Mouse (Mus musculus): ENCODE data around the gene C1qtnf5. TPM values are rescaled to one million over a fixed set of nuclear protein-coding genes. Genes with fewer than 3 reads are reported as not detected.

C1qtnf5 gene
- 0.23 and 0.28 TPM in 2 replicates for polyA plus RNA-seq (2016; fragmentation: Nextera tagmentation; extraction: Ambion mirVana)

DNA sequence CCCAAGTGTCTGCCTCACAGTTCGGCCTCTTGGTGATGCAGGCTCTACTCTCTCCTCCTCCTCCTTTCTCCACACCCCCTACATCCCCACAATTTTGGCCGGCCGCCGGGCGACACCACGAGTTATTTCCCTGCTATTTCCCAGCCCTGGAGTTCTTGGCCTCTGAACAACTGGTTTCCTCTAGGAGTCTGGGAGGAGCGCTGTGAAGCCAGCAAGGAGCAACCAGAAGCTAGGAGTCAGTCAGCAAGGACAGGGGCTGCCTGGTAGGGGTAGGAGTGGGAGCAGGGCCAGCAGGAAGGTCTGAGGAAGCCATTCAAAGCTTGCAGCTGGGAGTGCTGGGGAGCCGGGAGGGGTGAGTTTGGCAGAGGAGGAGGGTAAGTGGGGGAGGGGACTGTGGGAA lies at the start of gene C1qtnf5:
C1qtnf5 (plus strand) TSS at position 136 of the 400 bp plus-strand sequence.
- H3K4me1 ChIP-seq, result peaks cover 53% of the 10 kb centered on the region
- H3K36me3 ChIP-seq, result peaks cover 70% of the 10 kb centered on the region
- no peak within 1 kb of the TSS; the same call in 1 of the 2 replicates for H3K27ac ChIP-seq
- H3K9me3 ChIP-seq (replicated peaks), result no peaks in the 10 kb centered on the region
- no peak within 1 kb of the TSS; the same call in 1 of the 2 replicates for H3K9ac ChIP-seq
- H3K4me2 ChIP-seq, result peak within 1 kb of the TSS; percentile 18; the same call in 1 of the 2 replicates
- 78% methylated on average over 8 of the region's 8 CpGs for WGBS (ENCODE audit: insufficient replicate concordance)
- no peaks in the 10 kb centered on the region for H3K27me3 ChIP-seq (replicated peaks)
- no peak within 1 kb of the TSS for H3K4me3 ChIP-seq
- no peak for ATAC-seq

- Histone ChIP-seq H3K4me1 (no peaks in the 10 kb centered on the region), H3K9me3 (replicated peaks) (no peaks in the 10 kb centered on the region), H3K27me3 (replicated peaks) (peaks cover 34% of the 10 kb centered on the region), H3K9ac (no peak overlapping the region), H3K36me3 (no peaks in the 10 kb centered on the region), H3K27ac (no peak overlapping the region), H3K4me3 (no peak overlapping the region), H3K4me2 (no peak overlapping the region)
- no peak for ATAC-seq
- 61% methylated on average over 6 of the region's 6 CpGs for WGBS (ENCODE audit: insufficient replicate concordance)
These were observed 48.4 kb upstream of the C1qtnf5 start for GRCm38 (mm10) chr9:44058606-44059005.

DNA sequence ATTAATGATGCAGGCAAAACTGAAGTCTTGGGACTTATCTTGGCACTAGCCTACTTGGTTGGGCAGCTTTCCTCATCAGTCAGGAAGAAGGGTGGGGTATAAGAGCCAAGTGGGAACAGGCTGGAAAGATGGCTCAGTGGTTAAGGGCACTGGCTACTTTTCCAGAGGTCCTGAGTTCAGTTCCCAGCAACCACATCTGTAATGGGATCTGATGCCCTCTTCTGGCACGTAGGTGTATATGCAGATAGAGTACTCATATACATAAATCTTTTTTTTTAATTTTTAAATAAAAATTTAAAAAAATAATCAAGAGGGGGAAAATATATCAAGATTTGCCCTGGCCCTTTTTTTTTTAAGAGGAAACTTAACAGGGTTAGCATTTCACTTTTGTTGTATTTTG lies 41.9 kb upstream of the C1qtnf5 start:
- ATAC-seq, result no peak
- H3K27ac ChIP-seq, result no peak overlapping the region
- no peak overlapping the region for H3K4me2 ChIP-seq
- peaks cover 18% of the 10 kb centered on the region for H3K27me3 ChIP-seq (replicated peaks)
- no peaks in the 10 kb centered on the region for H3K36me3 ChIP-seq
- H3K4me3 ChIP-seq, result no peak overlapping the region
- peaks cover 32% of the 10 kb centered on the region for H3K4me1 ChIP-seq
- no peak overlapping the region for H3K9ac ChIP-seq
- 21% methylated on average over 1 of the region's 1 CpGs for WGBS (ENCODE audit: insufficient replicate concordance)
- no peaks in the 10 kb centered on the region for H3K9me3 ChIP-seq (replicated peaks)

DNA sequence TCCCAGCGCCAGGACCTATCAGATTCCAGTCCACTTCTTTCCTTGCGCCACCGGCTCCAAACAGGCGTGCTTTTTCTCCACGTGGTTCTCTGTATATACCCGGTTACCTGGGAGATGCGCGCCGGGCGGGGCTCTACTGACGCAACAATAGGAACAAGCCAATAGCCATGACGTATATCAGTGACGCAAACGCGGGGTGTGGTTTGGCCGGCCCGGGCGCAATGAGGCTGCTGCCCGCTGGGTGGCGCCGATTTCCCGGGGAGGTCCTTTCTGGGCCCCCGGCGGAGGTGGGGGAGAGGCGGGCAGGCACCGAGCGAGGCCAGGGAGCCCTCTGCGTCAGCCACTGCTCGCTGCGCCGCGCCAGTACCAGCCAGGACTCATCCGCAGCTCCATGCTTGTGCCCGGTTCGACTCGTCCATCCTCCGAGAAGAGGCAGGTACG lies 40.2 kb upstream of the C1qtnf5 start, which contains the start of gene Usp2:
Usp2 (plus strand) TSS at position 237 of the 441 bp plus-strand sequence.
- ATAC-seq, result peak; percentile 91
- WGBS (ENCODE audit: insufficient replicate concordance), result under 1% methylated on average over 38 of the region's 38 CpGs

DNA sequence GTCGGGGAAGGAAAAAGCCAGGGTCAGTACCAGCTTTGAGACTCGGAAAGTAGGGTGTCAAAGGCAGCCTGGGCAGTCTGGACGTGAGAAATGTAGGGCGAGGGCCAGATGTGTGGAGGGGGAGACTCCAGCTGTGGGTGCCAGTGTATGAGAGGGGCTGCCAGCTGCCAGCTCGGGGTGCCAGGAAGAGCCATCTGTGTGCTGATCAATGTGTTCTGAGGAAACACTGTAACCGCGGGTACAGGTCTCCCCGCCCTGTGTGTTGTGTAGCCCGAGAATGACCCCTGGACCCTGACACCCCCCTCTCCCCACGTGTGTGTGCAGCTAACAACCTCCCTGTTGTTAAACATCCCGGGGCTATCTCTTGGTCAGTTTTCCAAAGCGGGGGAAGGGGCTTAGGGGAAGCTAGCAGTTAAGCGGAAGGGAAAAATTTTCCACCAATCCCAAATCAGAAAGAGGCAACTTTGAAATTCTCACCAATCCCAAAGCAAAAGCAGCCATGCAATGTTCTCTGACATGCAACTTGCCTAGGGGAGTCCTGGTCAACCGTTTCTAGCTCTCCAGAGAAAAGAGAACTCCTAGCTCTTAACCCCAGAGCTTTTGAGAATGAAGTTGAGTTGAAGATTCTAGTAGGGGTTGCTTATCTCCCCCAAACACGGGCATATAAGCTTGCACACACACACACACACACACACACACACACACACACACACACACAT lies 39.6 kb upstream of the C1qtnf5 start:
- H3K4me1 ChIP-seq, result peaks cover 41% of the 10 kb centered on the region
- peak overlapping the region; percentile 60 for H3K4me3 ChIP-seq
- WGBS (ENCODE audit: insufficient replicate concordance), result 4% methylated on average over 15 of the region's 15 CpGs
- peaks cover 31% of the 10 kb centered on the region for H3K27me3 ChIP-seq (replicated peaks)
- H3K4me2 ChIP-seq, result peak overlapping the region; percentile 93
- ATAC-seq, result peak; percentile 52
- peak overlapping the region; percentile 66 for H3K9ac ChIP-seq
- no peaks in the 10 kb centered on the region for H3K9me3 ChIP-seq (replicated peaks)
- 0 out of 2 replicates have a peak overlapping the region, but pooled peaks have one; percentile 25 for H3K27ac ChIP-seq
- H3K36me3 ChIP-seq, result no peaks in the 10 kb centered on the region

More for the DNA sequence above, 40.2 kb upstream of the C1qtnf5 start, which contains the start of gene Usp2:
- 0 out of 2 replicates have a peak within 1 kb of the TSS, but pooled peaks have one; percentile 25 for H3K27ac ChIP-seq
- H3K4me1 ChIP-seq, result peaks cover 40% of the 10 kb centered on the region
- peak within 1 kb of the TSS; percentile 60 for H3K4me3 ChIP-seq
- H3K9ac ChIP-seq, result peak within 1 kb of the TSS; percentile 66
- H3K9me3 ChIP-seq (replicated peaks), result no peaks in the 10 kb centered on the region
- H3K36me3 ChIP-seq, result no peaks in the 10 kb centered on the region
- H3K27me3 ChIP-seq (replicated peaks), result peaks cover 25% of the 10 kb centered on the region
- peak within 1 kb of the TSS; percentile 93 for H3K4me2 ChIP-seq

DNA sequence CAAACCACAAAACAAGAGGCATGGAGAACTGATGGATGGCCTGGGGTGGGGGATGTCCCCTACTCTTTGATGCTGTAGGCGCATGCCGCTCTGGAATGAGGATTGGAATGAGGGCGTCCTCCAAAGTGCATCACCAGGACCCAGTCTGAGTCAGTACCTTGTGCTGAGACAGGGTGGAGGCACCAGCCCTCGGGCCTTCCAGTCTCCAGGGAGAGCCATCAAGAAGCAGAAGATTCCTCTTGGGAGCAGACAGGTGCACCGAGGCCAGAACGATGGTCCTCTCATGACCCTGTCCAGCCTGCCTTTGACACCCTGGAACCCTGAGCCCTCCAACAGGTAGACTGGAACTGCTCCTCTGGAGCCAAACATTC lies 39.1 kb upstream of the C1qtnf5 start:
- H3K4me3 ChIP-seq, result 0 out of 2 replicates have a peak overlapping the region, but pooled peaks have one; percentile 60
- no peak overlapping the region for H3K27ac ChIP-seq
- peaks cover 45% of the 10 kb centered on the region for H3K4me1 ChIP-seq
- no peaks in the 10 kb centered on the region for H3K9me3 ChIP-seq (replicated peaks)
- H3K4me2 ChIP-seq, result peak overlapping the region; percentile 93
- no peaks in the 10 kb centered on the region for H3K36me3 ChIP-seq
- peaks cover 37% of the 10 kb centered on the region for H3K27me3 ChIP-seq (replicated peaks)
- 64% methylated on average over 6 of the region's 6 CpGs for WGBS (ENCODE audit: insufficient replicate concordance)
- ATAC-seq, result no peak
- H3K9ac ChIP-seq, result peak overlapping the region; percentile 66; the same call in 1 of the 2 replicates

GRCm38 (mm10) chr9:44069252-44069651 lies 37.8 kb upstream of the C1qtnf5 start:
- no peaks in the 10 kb centered on the region for H3K36me3 ChIP-seq
- H3K9ac ChIP-seq, result peak overlapping the region; percentile 9; the same call in 1 of the 2 replicates
- WGBS (ENCODE audit: insufficient replicate concordance), result 19% methylated on average over 7 of the region's 7 CpGs
- H3K27me3 ChIP-seq (replicated peaks), result peaks cover 41% of the 10 kb centered on the region
- no peaks in the 10 kb centered on the region for H3K9me3 ChIP-seq (replicated peaks)
- no peak overlapping the region for H3K4me3 ChIP-seq
- H3K27ac ChIP-seq, result no peak overlapping the region
- no peak overlapping the region for H3K4me2 ChIP-seq
- peaks cover 45% of the 10 kb centered on the region for H3K4me1 ChIP-seq
- no peak for ATAC-seq

DNA sequence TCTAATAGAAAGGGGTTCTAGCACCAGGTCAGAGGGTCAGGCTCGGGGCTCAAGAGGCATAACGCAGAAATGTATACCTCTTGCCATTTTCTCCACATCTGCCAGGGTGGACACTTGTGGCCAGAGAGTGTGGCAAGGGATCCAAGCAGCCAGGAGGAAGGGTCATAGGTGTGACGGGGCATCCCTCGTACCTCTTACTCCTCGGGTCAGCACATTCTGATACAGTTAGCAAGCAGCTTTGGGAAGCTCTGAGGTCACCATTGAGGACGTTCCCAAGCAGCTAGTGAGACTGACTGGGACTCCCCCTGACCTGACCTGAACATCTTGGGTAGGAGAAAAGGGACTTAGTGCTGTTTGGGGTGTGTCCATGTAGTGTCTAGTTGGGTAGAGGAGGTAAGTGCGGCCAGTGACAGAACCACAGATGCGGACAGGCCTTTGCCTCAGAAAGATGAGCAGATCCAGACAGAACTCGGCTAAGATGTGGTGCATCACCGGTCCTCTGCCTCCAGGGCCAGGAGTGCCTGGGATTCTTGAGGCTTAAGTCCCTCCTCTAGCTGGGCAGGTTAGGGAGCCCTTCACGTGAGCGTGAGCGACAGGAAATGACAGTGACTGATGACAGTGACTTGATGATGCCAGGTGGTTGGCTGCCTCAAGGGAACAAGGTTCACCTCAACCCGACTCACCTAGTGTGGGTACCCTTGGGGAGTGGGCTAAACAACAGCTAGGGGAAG lies 36.8 kb upstream of the C1qtnf5 start:
- ATAC-seq, result no peak
- 64% methylated on average over 14 of the region's 14 CpGs for WGBS (ENCODE audit: insufficient replicate concordance)
- Histone ChIP-seq H3K27me3 (replicated peaks) (peaks cover 45% of the 10 kb centered on the region), H3K4me2 (no peak overlapping the region), H3K36me3 (no peaks in the 10 kb centered on the region), H3K9ac (no peak overlapping the region), H3K4me1 (peaks cover 38% of the 10 kb centered on the region), H3K27ac (no peak overlapping the region), H3K9me3 (replicated peaks) (no peaks in the 10 kb centered on the region), H3K4me3 (no peak overlapping the region)

DNA sequence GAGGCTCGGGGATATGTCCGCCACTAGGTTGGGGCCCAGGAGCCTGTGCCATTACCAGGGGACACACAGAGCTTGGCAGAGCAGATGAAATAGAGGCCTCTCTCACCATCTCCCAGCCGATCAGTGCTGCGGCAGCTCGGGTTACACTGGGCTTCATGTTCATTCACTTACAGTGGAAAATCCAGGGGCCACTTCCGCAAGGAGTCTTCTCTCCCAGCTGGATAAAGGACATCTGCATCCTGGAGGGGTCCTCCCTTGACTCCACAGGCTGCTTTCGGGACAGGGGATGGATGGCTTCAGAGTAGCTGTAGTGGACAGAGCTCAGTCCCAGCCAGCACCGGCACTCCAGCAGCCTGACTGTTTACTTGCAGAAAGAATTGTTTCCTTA lies 36.2 kb upstream of the C1qtnf5 start:
- H3K9me3 ChIP-seq (replicated peaks), result no peaks in the 10 kb centered on the region
- H3K4me2 ChIP-seq, result no peak overlapping the region
- H3K36me3 ChIP-seq, result no peaks in the 10 kb centered on the region
- no peak overlapping the region for H3K4me3 ChIP-seq
- ATAC-seq, result no peak
- H3K27me3 ChIP-seq (replicated peaks), result peaks cover 50% of the 10 kb centered on the region
- 48% methylated on average over 8 of the region's 8 CpGs for WGBS (ENCODE audit: insufficient replicate concordance)
- no peak overlapping the region for H3K27ac ChIP-seq
- no peak overlapping the region for H3K9ac ChIP-seq
- peaks cover 38% of the 10 kb centered on the region for H3K4me1 ChIP-seq

DNA sequence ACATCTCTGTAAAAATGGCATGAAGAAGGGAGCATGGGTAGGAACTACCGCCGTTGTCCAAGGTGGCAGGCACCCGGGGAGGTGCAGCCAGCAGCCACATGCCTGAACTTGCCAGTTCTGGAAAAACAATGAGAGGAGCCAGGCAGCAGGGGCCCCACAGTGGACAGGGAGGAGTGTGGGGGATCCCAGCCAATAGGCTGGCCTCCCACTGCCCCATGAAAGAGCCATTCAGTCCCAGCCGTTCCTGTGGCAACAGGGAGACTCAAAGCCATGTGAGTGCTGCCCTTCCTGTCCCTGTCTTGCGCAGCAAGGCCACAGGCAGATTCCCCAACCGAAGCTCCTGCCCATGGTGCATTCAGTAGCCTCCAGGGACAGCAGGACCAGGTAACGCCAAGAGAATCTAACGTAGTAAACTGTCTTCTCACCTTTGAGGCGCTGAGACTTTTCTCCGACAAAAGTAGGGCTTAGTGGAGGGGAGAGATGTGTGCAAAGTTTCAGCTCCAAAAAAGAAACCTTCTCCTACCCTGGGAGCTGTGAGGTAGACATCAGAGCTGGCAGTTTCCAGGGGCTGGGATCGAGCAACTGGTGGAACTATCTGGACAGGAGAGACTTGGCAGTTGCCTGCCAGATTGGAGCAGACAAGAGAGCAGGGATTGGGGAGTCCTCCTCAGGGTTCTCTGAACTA lies 35.0 kb upstream of the C1qtnf5 start:
- Histone ChIP-seq H3K27ac (no peak overlapping the region), H3K27me3 (replicated peaks) (peaks cover 57% of the 10 kb centered on the region), H3K4me2 (no peak overlapping the region), H3K9ac (no peak overlapping the region), H3K36me3 (no peaks in the 10 kb centered on the region), H3K9me3 (replicated peaks) (no peaks in the 10 kb centered on the region), H3K4me3 (no peak overlapping the region), H3K4me1 (peaks cover 32% of the 10 kb centered on the region)
- no peak for ATAC-seq
- WGBS (ENCODE audit: insufficient replicate concordance), result 51% methylated on average over 11 of the region's 11 CpGs

GRCm38 (mm10) chr9:44072599-44072915 lies 34.5 kb upstream of the C1qtnf5 start:
- Histone ChIP-seq H3K4me2 (no peak overlapping the region), H3K4me3 (no peak overlapping the region), H3K9ac (no peak overlapping the region), H3K36me3 (no peaks in the 10 kb centered on the region), H3K4me1 (peaks cover 27% of the 10 kb centered on the region), H3K27me3 (replicated peaks) (peaks cover 59% of the 10 kb centered on the region), H3K27ac (no peak overlapping the region), H3K9me3 (replicated peaks) (no peaks in the 10 kb centered on the region)
- no peak for ATAC-seq
- WGBS (ENCODE audit: insufficient replicate concordance), result 47% methylated on average over 4 of the region's 4 CpGs

DNA sequence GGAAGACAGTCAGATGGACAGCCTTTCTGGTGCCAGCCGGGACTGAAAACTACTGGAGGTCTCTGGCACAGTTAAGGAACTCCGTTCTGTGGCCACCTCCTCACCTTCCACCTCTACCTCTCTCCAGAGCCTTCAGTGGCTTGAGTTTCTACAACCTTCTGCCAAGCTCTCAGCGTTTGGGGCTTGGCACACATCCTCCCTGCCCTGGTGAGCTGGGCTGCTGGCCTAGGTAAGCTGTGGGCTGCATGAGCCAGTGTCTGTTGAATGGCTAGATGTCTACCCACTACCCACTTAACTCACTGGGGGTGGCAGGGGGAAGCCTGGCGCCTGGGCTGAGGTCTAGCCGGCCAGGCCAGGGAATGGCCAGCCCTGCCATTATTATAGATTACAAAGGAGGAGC lies 33.9 kb upstream of the C1qtnf5 start:
- 56% methylated on average over 5 of the region's 5 CpGs for WGBS (ENCODE audit: insufficient replicate concordance)
- H3K4me1 ChIP-seq, result peaks cover 21% of the 10 kb centered on the region
- no peak overlapping the region for H3K27ac ChIP-seq

More for the DNA sequence above, 33.9 kb upstream of the C1qtnf5 start:
- Histone ChIP-seq H3K4me2 (no peak overlapping the region), H3K9ac (no peak overlapping the region), H3K9me3 (replicated peaks) (no peaks in the 10 kb centered on the region), H3K36me3 (no peaks in the 10 kb centered on the region), H3K4me3 (no peak overlapping the region), H3K27me3 (replicated peaks) (peaks cover 63% of the 10 kb centered on the region)
- no peak for ATAC-seq

Measured in liver, embryonic 12.5 days (tissue).